Mouse (Mus musculus): ENCODE results near the gene Mdk.

Gene Mdk

GRCm38 (mm10) chr2:91904618-91905307 is 27.3 kb downstream of the Mdk start:
- DNase-seq = peak; percentile 11

- no peak for DNase-seq
These were observed 28.7 kb downstream of the Mdk start for GRCm38 (mm10) chr2:91903171-91903925.

- no peak for DNase-seq
These were observed 29.8 kb downstream of the Mdk start for GRCm38 (mm10) chr2:91902336-91902735.

- no peak for DNase-seq
These were observed 31.7 kb downstream of the Mdk start for GRCm38 (mm10) chr2:91900431-91900830.

DNA sequence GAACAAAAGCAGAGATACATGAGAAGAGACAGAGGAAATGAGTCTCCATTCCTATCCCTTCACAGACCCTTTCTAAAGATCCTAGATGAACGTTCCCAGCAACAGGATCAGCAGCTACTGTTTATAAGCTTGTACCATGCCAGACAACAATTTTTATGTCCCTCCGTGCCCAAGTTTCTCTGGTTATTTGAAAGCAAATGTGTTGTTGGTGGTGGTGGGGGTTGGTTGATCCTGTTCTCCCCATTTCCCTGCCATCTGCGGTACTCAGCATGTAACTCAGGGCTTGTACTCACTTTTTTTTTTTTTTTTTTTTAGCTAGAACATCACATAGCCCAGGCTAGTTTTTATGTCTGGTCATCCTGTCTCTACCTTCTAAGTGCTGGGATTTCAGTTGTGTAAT is 33.0 kb downstream of the Mdk start:
- no peak for DNase-seq

GRCm38 (mm10) chr2:91897968-91898367 is 34.1 kb downstream of the Mdk start:
- DNase-seq = no peak

GRCm38 (mm10) chr2:91895401-91895800 is 36.7 kb downstream of the Mdk start:
- DNase-seq = no peak

- no peak for DNase-seq
These were observed 37.4 kb downstream of the Mdk start for GRCm38 (mm10) chr2:91894716-91895115.

- no peak for DNase-seq
These were observed 47.5 kb downstream of the Mdk start for GRCm38 (mm10) chr2:91884616-91885015.

- DNase-seq = no peak
These were observed 48.1 kb downstream of the Mdk start for GRCm38 (mm10) chr2:91883961-91884360.
